Mouse (Mus musculus) liver, postnatal 0 days (tissue): ENCODE data around the gene Cpeb3. TPM values are rescaled to one million over a fixed set of nuclear protein-coding genes. Genes with fewer than 3 reads are reported as not detected.
"Not testable (repeated sequence)": the region's sequence is repeated elsewhere in the genome, so short reads cannot be mapped to it uniquely, and the experiment has no call there.

Source experiments
- ATAC-seq: fragments of 200-750 bp; cut with Nextera tagmentation; 2 replicates; pipeline ENCODE4 v1.8.0; 2017; ENCODE audit warnings: mild to moderate bottlenecking, moderate library complexity
- DNase-seq: peaks from one replicate; pipeline ENCODE4 v3.0.0-alpha.2; 2016
- H3K27ac ChIP-seq: fragments of 300-500 bp; sonication (generic); 2 replicates; pipeline ENCODE4 v1.5.1; 2014; ENCODE audit warnings: antibody characterized with exemption, moderate library complexity, mild to moderate bottlenecking, low read depth
- H3K27me3 ChIP-seq: fragments of 300-500 bp; sonication (generic); 2 replicates; pipeline ENCODE4 v1.6.1; 2014; ENCODE audit warnings: low read length, control low read depth, mixed read lengths; ENCODE audit not compliant: insufficient read depth
- H3K36me3 ChIP-seq: fragments of 300-500 bp; sonication (generic); replicated peaks from 2 replicates; pipeline ENCODE4 v1.6.1; 2014; ENCODE audit warnings: mild to moderate bottlenecking, control low read depth, low read length, moderate library complexity, mixed read lengths; ENCODE audit not compliant: insufficient read depth
- H3K4me1 ChIP-seq: fragments of 300-500 bp; sonication (generic); 2 replicates; pipeline ENCODE4 v1.6.1; 2014; ENCODE audit warnings: antibody characterized with exemption, mild to moderate bottlenecking, control low read depth; ENCODE audit not compliant: insufficient read depth
- H3K4me2 ChIP-seq: fragments of 300-500 bp; sonication (generic); 2 replicates; pipeline ENCODE4 v1.6.1; 2014; ENCODE audit warnings: low read depth, mild to moderate bottlenecking, low read length, moderate library complexity, mixed read lengths
- H3K4me3 ChIP-seq: fragments of 300-500 bp; sonication (generic); 2 replicates; pipeline ENCODE4 v1.5.1; 2014; ENCODE audit warnings: low read depth, low read length
- H3K9ac ChIP-seq: fragments of 300-500 bp; sonication (generic); replicated peaks from 2 replicates; pipeline ENCODE4 v1.6.1; 2014; ENCODE audit warnings: mild to moderate bottlenecking, moderate library complexity
- H3K9me3 ChIP-seq: fragments of 300-500 bp; sonication (generic); 2 replicates; pipeline ENCODE4 v1.6.1; 2016; ENCODE audit warnings: mild to moderate bottlenecking, control low read depth, low read length, mixed read lengths
- CTCF ChIP-seq: sonication (generic); IDR thresholded peaks from 2 replicates; pipeline ENCODE4 v1.5.1; 2016; ENCODE audit warnings: antibody characterized with exemption, low read depth
- EP300 ChIP-seq: IDR thresholded peaks from 2 replicates; pipeline ENCODE4 v1.6.1; 2016; ENCODE audit warnings: antibody characterized with exemption, low read depth, mild to moderate bottlenecking
- WGBS: fragments of 180-500 bp; shearing (Covaris S2); extraction: QIAGEN DNeasy Blood & Tissue Kit; methylation state at CpG from one replicate; pipeline ENCODE4 v1.1.7; 2014; ENCODE audit not compliant: insufficient replicate concordance; 5-methylcytosine and 5-hydroxymethylcytosine counted together
- polyA plus RNA-seq: library from polyadenylated mRNA; unstranded; fragments of >200 nt; fragmentation: Nextera tagmentation; extraction: Ambion mirVana; gene quantifications from 2 replicates; pipeline ENCODE4 v1.2.1, GENCODE M21; 2015

Cpeb3 gene
- polyA plus RNA-seq, 1 experiment from 2014 or later, result 2.1 TPM

GRCm38 (mm10) chr19:37233561-37234539 is 25.4 kb upstream of the Cpeb3 start:
- H3K36me3 ChIP-seq, result no peaks in the 10 kb centered on the region
- no peaks in the 10 kb centered on the region for H3K9me3 ChIP-seq
- WGBS, result 6% methylated on average over 63 of the region's 63 CpGs
- peaks cover 29% of the 10 kb centered on the region for H3K4me1 ChIP-seq
- peaks cover 6% of the 10 kb centered on the region for H3K27me3 ChIP-seq
- peak overlapping the region; percentile 74 for H3K9ac ChIP-seq
- peak; percentile 11; the same call in 1 of the 2 replicates for ATAC-seq
- DNase-seq, result peak; percentile 61
- TF ChIP-seq CTCF, result peak; percentile 44
- TF ChIP-seq EP300, result no peak
- H3K4me2 ChIP-seq, result peak overlapping the region; percentile 79
- peak overlapping the region; percentile 59 for H3K4me3 ChIP-seq
- H3K27ac ChIP-seq, result peak overlapping the region; percentile 13

- peak; percentile 98 for TF ChIP-seq EP300
- not testable (repeated sequence) for DNase-seq, H3K27me3 ChIP-seq, H3K36me3 ChIP-seq, H3K9me3 ChIP-seq, H3K9ac ChIP-seq, H3K4me3 ChIP-seq
- peak; percentile 82 for ATAC-seq
- Histone ChIP-seq H3K27ac (peak overlapping the region; percentile 69), H3K4me1 (peaks cover 25% of the 10 kb centered on the region), H3K4me2 (peak overlapping the region; percentile 44)
- 51% methylated on average over 9 of the region's 9 CpGs for WGBS
These were observed 24.2 kb upstream of the Cpeb3 start for GRCm38 (mm10) chr19:37232598-37232997.

GRCm38 (mm10) chr19:37225197-37225862 is 16.9 kb upstream of the Cpeb3 start:
- ATAC-seq, result no peak
- Histone ChIP-seq H3K4me3 (no peak overlapping the region), H3K36me3 (peaks cover 31% of the 10 kb centered on the region), H3K9ac (no peak overlapping the region), H3K4me1 (no peaks in the 10 kb centered on the region), H3K4me2 (no peak overlapping the region), H3K9me3 (no peaks in the 10 kb centered on the region), H3K27ac (no peak overlapping the region; the same call in 1 of the 2 replicates), H3K27me3 (no peaks in the 10 kb centered on the region)
- 62% methylated on average over 6 of the region's 6 CpGs for WGBS
- no peak for DNase-seq
- TF ChIP-seq EP300 (no peak), CTCF (no peak)

DNA sequence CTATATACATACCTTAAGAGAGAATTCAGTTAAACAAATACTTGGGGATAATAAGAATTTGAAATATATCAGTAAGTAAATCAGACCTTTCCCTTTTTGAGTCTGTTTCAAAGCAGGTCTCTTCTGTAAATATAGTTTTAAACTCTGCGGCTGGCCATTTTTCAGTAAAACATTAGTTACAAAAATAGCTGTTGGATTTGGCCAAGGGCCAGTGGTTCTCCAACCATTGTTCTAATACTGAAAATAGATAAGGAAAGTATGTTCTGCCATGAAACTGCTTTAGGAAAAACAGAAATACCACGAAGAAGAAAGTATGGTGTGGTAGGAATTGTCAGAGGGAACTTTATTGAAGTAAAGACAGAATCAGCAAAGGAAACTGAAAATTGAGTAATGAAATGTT is 6.3 kb upstream of the Cpeb3 start:
- H3K27ac ChIP-seq, result no peak overlapping the region
- peaks cover 76% of the 10 kb centered on the region for H3K36me3 ChIP-seq
- ATAC-seq, result no peak
- H3K4me1 ChIP-seq, result peaks cover 11% of the 10 kb centered on the region
- DNase-seq, result no peak
- no peak overlapping the region for H3K4me2 ChIP-seq
- no peak for TF ChIP-seq CTCF
- 38% methylated on average over 2 of the region's 2 CpGs for WGBS
- no peak overlapping the region for H3K9ac ChIP-seq
- H3K27me3 ChIP-seq, result no peaks in the 10 kb centered on the region
- no peaks in the 10 kb centered on the region for H3K9me3 ChIP-seq
- H3K4me3 ChIP-seq, result no peak overlapping the region

GRCm38 (mm10) chr19:37211416-37211815 is 3.0 kb upstream of the Cpeb3 start:
- ATAC-seq (no peak), DNase-seq (no peak)
- no peak overlapping the region for H3K4me3 ChIP-seq
- no peaks in the 10 kb centered on the region for H3K9me3 ChIP-seq
- peaks cover 49% of the 10 kb centered on the region for H3K36me3 ChIP-seq
- H3K4me1 ChIP-seq, result peaks cover 16% of the 10 kb centered on the region
- WGBS, result 87% methylated on average over 3 of the region's 3 CpGs
- no peak overlapping the region for H3K9ac ChIP-seq
- H3K27ac ChIP-seq, result no peak overlapping the region
- H3K27me3 ChIP-seq, result no peaks in the 10 kb centered on the region
- H3K4me2 ChIP-seq, result no peak overlapping the region
- no peak for TF ChIP-seq CTCF
- no peak for TF ChIP-seq EP300

DNA sequence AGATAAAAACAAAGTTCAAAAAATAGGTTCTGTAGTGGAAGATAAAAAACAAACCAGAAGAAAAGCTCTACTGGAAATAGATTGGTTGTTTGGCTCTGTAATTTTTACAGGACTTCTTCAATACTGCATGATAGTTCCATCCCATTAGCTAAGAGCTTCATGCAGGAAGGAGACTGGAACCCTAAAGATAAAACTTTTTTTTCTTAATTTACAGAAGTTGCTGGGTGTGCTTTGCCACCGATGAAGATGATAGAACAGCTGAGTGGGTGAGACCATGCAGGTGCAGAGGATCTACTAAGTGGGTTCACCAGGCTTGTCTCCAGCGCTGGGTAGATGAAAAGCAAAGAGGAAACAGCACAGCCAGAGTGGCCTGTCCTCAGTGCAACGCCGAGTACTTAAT is 2.1 kb upstream of the Cpeb3 start:
- ATAC-seq, result no peak
- DNase-seq, result no peak
- TF ChIP-seq CTCF (no peak), EP300 (peak; percentile 39; the same call in 1 of the 2 replicates)
- no peaks in the 10 kb centered on the region for H3K27me3 ChIP-seq
- 68% methylated on average over 4 of the region's 4 CpGs for WGBS
- H3K9me3 ChIP-seq, result no peaks in the 10 kb centered on the region
- peaks cover 21% of the 10 kb centered on the region for H3K4me1 ChIP-seq
- H3K9ac ChIP-seq, result peak overlapping the region; percentile 21; the same call in 1 of the 2 replicates
- peak overlapping the region; percentile 100 for H3K27ac ChIP-seq
- peaks cover 41% of the 10 kb centered on the region for H3K36me3 ChIP-seq
- peak overlapping the region; percentile 98 for H3K4me2 ChIP-seq
- peak overlapping the region; percentile 100; the same call in 1 of the 2 replicates for H3K4me3 ChIP-seq
